Mouse (Mus musculus): ENCODE data around the gene Spag6. TPM values are rescaled to one million over a fixed set of nuclear protein-coding genes. Genes with fewer than 3 reads are reported as not detected.
A peak's percentile ranks its signal among the peaks of the same experiment; 100 is the strongest.

Spag6 gene
- polyA plus RNA-seq, 1 experiment from 2014 or later = 0.11 TPM

DNA sequence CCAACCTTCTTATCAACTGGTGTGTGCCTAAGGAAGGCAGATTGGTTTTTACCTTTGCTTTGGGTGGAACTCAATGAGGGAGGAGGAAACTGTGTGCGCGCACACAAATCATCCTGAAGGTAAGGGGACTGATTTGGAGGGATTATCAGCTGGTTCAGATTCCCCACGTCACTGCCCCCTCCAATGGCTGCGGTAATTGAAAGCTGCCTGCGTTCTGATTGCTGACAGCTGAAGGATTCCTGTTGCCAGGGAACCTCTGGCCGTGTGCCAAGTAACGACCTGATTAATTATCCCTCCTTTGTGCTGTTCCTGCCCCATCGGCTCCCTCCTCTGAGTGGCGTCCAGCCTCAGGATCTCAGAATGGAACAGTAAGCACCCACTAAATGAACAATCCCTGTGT lies 84.4 kb downstream of the Spag6 start:
- H3K9me3 ChIP-seq (ENCODE audit: control insufficient read depth, low read length) = no peaks in the 10 kb centered on the region
- peak; percentile 87 for ATAC-seq (ENCODE audit: low FRiP score)
- WGBS = 8% methylated on average over 9 of the region's 9 CpGs
- no peaks in the 10 kb centered on the region for H3K36me3 ChIP-seq (replicated peaks; ENCODE audit: control insufficient read depth, insufficient read depth)
- no peak overlapping the region for H3K9ac ChIP-seq
- H3K27ac ChIP-seq = no peak overlapping the region
- H3K4me2 ChIP-seq (replicated peaks) = peak overlapping the region; percentile 11; the same call in 1 of the 2 replicates
- peaks cover 9% of the 10 kb centered on the region; the same call in 1 of the 2 replicates for H3K4me1 ChIP-seq (replicated peaks; ENCODE audit: control insufficient read depth, insufficient read depth, low read length)
- H3K27me3 ChIP-seq (ENCODE audit: control insufficient read depth, insufficient read depth, low read length) = no peaks in the 10 kb centered on the region
- DNase-seq (ENCODE audit: low spot score) = peak; percentile 79
- H3K4me3 ChIP-seq (replicated peaks; ENCODE audit: low read length) = no peak overlapping the region

DNA sequence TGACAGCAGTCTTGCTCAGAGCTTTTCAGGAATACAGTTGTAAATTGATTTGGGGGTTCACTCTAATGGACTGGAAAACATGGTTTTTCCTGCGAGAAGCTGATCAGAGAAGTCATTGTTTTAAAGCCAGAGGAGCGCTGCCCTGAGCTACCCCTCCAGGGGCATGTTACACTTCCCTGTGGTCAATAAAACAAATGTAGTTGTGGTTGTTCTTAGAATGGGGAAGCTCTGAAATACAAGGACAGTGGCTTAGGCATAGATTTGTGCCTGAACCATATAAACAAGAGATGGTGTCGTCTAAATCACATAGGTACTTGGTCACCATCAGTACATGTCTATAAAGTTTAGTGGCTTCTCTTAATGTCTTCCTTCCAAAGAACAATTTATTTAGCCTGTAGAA lies 86.0 kb downstream of the Spag6 start:
- Histone ChIP-seq H3K4me2 (replicated peaks) (no peak overlapping the region), H3K4me1 (replicated peaks; ENCODE audit: control insufficient read depth, insufficient read depth, low read length) (peaks cover 9% of the 10 kb centered on the region; the same call in 1 of the 2 replicates), H3K4me3 (replicated peaks; ENCODE audit: low read length) (no peak overlapping the region), H3K9me3 (ENCODE audit: control insufficient read depth, low read length) (no peaks in the 10 kb centered on the region), H3K9ac (no peak overlapping the region), H3K36me3 (replicated peaks; ENCODE audit: control insufficient read depth, insufficient read depth) (no peaks in the 10 kb centered on the region), H3K27me3 (ENCODE audit: control insufficient read depth, insufficient read depth, low read length) (no peaks in the 10 kb centered on the region), H3K27ac (no peak overlapping the region)
- ATAC-seq (ENCODE audit: low FRiP score) (no peak), DNase-seq (ENCODE audit: low spot score) (no peak)
- 65% methylated on average over 3 of the region's 3 CpGs for WGBS

- WGBS = 74% methylated on average over 7 of the region's 7 CpGs
- Histone ChIP-seq H3K27me3 (ENCODE audit: control insufficient read depth, insufficient read depth, low read length) (no peaks in the 10 kb centered on the region), H3K36me3 (replicated peaks; ENCODE audit: control insufficient read depth, insufficient read depth) (no peaks in the 10 kb centered on the region), H3K4me1 (replicated peaks; ENCODE audit: control insufficient read depth, insufficient read depth, low read length) (peaks cover 9% of the 10 kb centered on the region; the same call in 1 of the 2 replicates), H3K9ac (no peak overlapping the region), H3K4me3 (replicated peaks; ENCODE audit: low read length) (no peak overlapping the region), H3K4me2 (replicated peaks) (no peak overlapping the region), H3K9me3 (ENCODE audit: control insufficient read depth, low read length) (no peaks in the 10 kb centered on the region), H3K27ac (no peak overlapping the region)
- no peak for ATAC-seq (ENCODE audit: low FRiP score)
- DNase-seq (ENCODE audit: low spot score) = no peak
These were observed 87.5 kb downstream of the Spag6 start for GRCm38 (mm10) chr2:18781296-18781695.

- no peak overlapping the region for H3K9ac ChIP-seq
- H3K4me2 ChIP-seq (replicated peaks) = no peak overlapping the region
- no peak overlapping the region for H3K4me3 ChIP-seq (replicated peaks; ENCODE audit: low read length)
- 76% methylated on average over 4 of the region's 4 CpGs for WGBS
- ATAC-seq (ENCODE audit: low FRiP score) (no peak), DNase-seq (ENCODE audit: low spot score) (no peak)
- no peak overlapping the region for H3K27ac ChIP-seq
- H3K36me3 ChIP-seq (replicated peaks; ENCODE audit: control insufficient read depth, insufficient read depth) = no peaks in the 10 kb centered on the region
- H3K27me3 ChIP-seq (ENCODE audit: control insufficient read depth, insufficient read depth, low read length) = no peaks in the 10 kb centered on the region
- no peaks in the 10 kb centered on the region for H3K9me3 ChIP-seq (ENCODE audit: control insufficient read depth, low read length)
- H3K4me1 ChIP-seq (replicated peaks; ENCODE audit: control insufficient read depth, insufficient read depth, low read length) = 0 out of 2 replicates have a peak, but pooled peaks cover 7% of the 10 kb centered on the region
These were observed 100.4 kb downstream of the Spag6 start for GRCm38 (mm10) chr2:18794261-18794660.

DNA sequence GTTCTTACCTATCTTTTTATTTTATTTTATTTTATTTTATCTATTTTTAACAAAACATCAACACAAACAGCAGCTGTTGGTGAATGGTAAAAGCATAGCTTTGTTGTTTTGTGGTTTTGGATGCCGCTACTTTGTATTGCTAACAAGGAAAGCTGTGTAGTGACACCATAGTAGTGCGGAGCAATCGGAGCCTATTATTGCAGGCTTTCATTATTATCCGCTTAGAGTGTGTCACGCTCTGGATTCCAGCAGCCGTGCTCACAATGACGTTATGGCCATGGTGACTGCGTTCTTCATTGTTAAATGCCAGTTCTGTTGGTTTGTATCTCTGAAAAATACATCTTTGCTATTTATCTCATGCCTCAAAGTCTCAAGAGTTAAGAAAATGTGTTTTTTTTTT lies 103.9 kb downstream of the Spag6 start:
- Histone ChIP-seq H3K4me3 (replicated peaks; ENCODE audit: low read length) (no peak overlapping the region), H3K4me2 (replicated peaks) (peak overlapping the region; percentile 75), H3K9ac (0 out of 2 replicates have a peak overlapping the region, but pooled peaks have one; percentile 25), H3K27me3 (ENCODE audit: control insufficient read depth, insufficient read depth, low read length) (no peaks in the 10 kb centered on the region), H3K4me1 (replicated peaks; ENCODE audit: control insufficient read depth, insufficient read depth, low read length) (peaks cover 27% of the 10 kb centered on the region), H3K36me3 (replicated peaks; ENCODE audit: control insufficient read depth, insufficient read depth) (no peaks in the 10 kb centered on the region), H3K9me3 (ENCODE audit: control insufficient read depth, low read length) (no peaks in the 10 kb centered on the region), H3K27ac (peak overlapping the region; percentile 38)
- WGBS = 11% methylated on average over 8 of the region's 8 CpGs
- ATAC-seq (ENCODE audit: low FRiP score) (peak; percentile 55; the same call in 1 of the 2 replicates), DNase-seq (ENCODE audit: low spot score) (peak; percentile 64)

GRCm38 (mm10) chr2:18799265-18799965 lies 105.6 kb downstream of the Spag6 start:
- DNase-seq (ENCODE audit: low spot score) (peak; percentile 64), ATAC-seq (ENCODE audit: low FRiP score) (peak; percentile 52)
- peaks cover 27% of the 10 kb centered on the region for H3K4me1 ChIP-seq (replicated peaks; ENCODE audit: control insufficient read depth, insufficient read depth, low read length)
- peak overlapping the region; percentile 75 for H3K4me2 ChIP-seq (replicated peaks)
- no peaks in the 10 kb centered on the region for H3K27me3 ChIP-seq (ENCODE audit: control insufficient read depth, insufficient read depth, low read length)
- peak overlapping the region; percentile 40 for H3K4me3 ChIP-seq (replicated peaks; ENCODE audit: low read length)
- H3K36me3 ChIP-seq (replicated peaks; ENCODE audit: control insufficient read depth, insufficient read depth) = no peaks in the 10 kb centered on the region
- H3K27ac ChIP-seq = peak overlapping the region; percentile 89
- H3K9me3 ChIP-seq (ENCODE audit: control insufficient read depth, low read length) = no peaks in the 10 kb centered on the region
- peak overlapping the region; percentile 65 for H3K9ac ChIP-seq
- 8% methylated on average over 17 of the region's 17 CpGs for WGBS

Other genes with a start within 250 kb of the Spag6 start
- gene Commd3, start 21.6 kb upstream of the Spag6 start, polyA plus RNA-seq (2014; fragmentation: Nextera tagmentation; extraction: Ambion mirVana) = 187 and 198 TPM in 2 replicates
- gene Bmi1, start 17.0 kb upstream of the Spag6 start, polyA plus RNA-seq (2014; fragmentation: Nextera tagmentation; extraction: Ambion mirVana) = 31.3 and 34.3 TPM in 2 replicates

Measured in hindbrain, embryonic 14.5 days (tissue).